Mouse (Mus musculus) embryonic facial prominence, embryonic 14.5 days (tissue): Measurements from ENCODE around the gene Cyp2d34. TPM values are rescaled to one million over a fixed set of nuclear protein-coding genes. Genes with fewer than 3 reads are reported as not detected.

Source experiments
- microRNA-seq: library from miRNA; unstranded; fragments of <30 nt; microRNA quantifications from one replicate; pipeline ENCODE4, GENCODE M21; 2016; ENCODE audit warnings: borderline number of aligned reads
- polyA plus RNA-seq: library from polyadenylated mRNA; unstranded; fragments of >200 nt; fragmentation: Nextera tagmentation; extraction: Ambion mirVana; gene quantifications from 2 replicates; pipeline ENCODE4 v1.2.1, GENCODE M21; 2014

Cyp2d34 gene
- polyA plus RNA-seq, 1 experiment from 2014 or later, result not detected

Small RNAs within 50 kb of the gene (microRNA-seq; reads per million reads assigned to microRNA genes)
- not detected for gene Gm27463
- gene Gm27742, result not detected

Other genes with a start within 250 kb of the Cyp2d34 start
- 5.4 and 5.6 TPM in 2 replicates for gene Cyp2d22, start 240.7 kb downstream of the Cyp2d34 start, polyA plus RNA-seq
- not detected in 2 replicates for gene Cyp2d11, start 226.9 kb downstream of the Cyp2d34 start, polyA plus RNA-seq
- gene Cyp2d10, start 213.8 kb downstream of the Cyp2d34 start, polyA plus RNA-seq, result not detected in 2 replicates
- gene Cyp2d9, start 187.5 kb downstream of the Cyp2d34 start, polyA plus RNA-seq, result not detected in 2 replicates
- gene Cyp2d12, start 65.9 kb downstream of the Cyp2d34 start, polyA plus RNA-seq, result not detected in 2 replicates
- gene Cyp2d40, start 143.2 kb upstream of the Cyp2d34 start, polyA plus RNA-seq, result not detected in 2 replicates
- not detected in 2 replicates for gene Cyp2d26, start 173.3 kb upstream of the Cyp2d34 start, polyA plus RNA-seq